Mouse (Mus musculus) stomach, embryonic 15.5 days (tissue): Measurements from ENCODE around the gene Setd5. TPM values are rescaled to one million over a fixed set of nuclear protein-coding genes. Genes with fewer than 3 reads are reported as not detected.

Source experiments
- ATAC-seq: fragments of 200-750 bp; cut with Nextera tagmentation; 2 replicates; pipeline ENCODE4 v1.8.0; 2017; ENCODE audit warnings: low read depth, moderate number of reproducible peaks, moderate TSS enrichment; ENCODE audit not compliant: insufficient read depth, low FRiP score
- H3K27ac ChIP-seq: fragments of 300-500 bp; sonication (generic); 2 replicates; pipeline ENCODE4 v1.5.1; 2015; ENCODE audit warnings: mild to moderate bottlenecking, inconsistent platforms
- H3K27me3 ChIP-seq: fragments of 300-500 bp; sonication (generic); replicated peaks from 2 replicates; pipeline ENCODE4 v1.6.1; 2015; ENCODE audit warnings: inconsistent platforms
- H3K36me3 ChIP-seq: fragments of 300-500 bp; sonication (generic); 2 replicates; pipeline ENCODE4 v1.6.1; 2015; ENCODE audit warnings: inconsistent platforms
- H3K4me1 ChIP-seq: fragments of 300-500 bp; sonication (generic); 2 replicates; pipeline ENCODE4 v1.6.1; 2015; ENCODE audit warnings: inconsistent platforms
- H3K4me2 ChIP-seq: fragments of 300-500 bp; sonication (generic); 2 replicates; pipeline ENCODE4 v1.6.1; 2015; ENCODE audit warnings: mild to moderate bottlenecking, inconsistent platforms
- H3K4me3 ChIP-seq: fragments of 300-500 bp; sonication (generic); replicated peaks from 2 replicates; pipeline ENCODE4 v1.5.1; 2015; ENCODE audit warnings: inconsistent platforms
- H3K9ac ChIP-seq: fragments of 300-500 bp; sonication (generic); 2 replicates; pipeline ENCODE4 v1.6.1; 2015; ENCODE audit warnings: inconsistent platforms
- H3K9me3 ChIP-seq: fragments of 300-500 bp; sonication (generic); 2 replicates; pipeline ENCODE4 v1.6.1; 2016; ENCODE audit warnings: inconsistent platforms
- WGBS: fragments of 180-500 bp; shearing (Covaris S2); methylation state at CpG from one replicate; pipeline ENCODE4 v1.1.7; 2015; 5-methylcytosine and 5-hydroxymethylcytosine counted together
- polyA plus RNA-seq: library from polyadenylated mRNA; unstranded; fragments of >200 nt; fragmentation: Nextera tagmentation; extraction: Ambion mirVana; gene quantifications from 2 replicates; pipeline ENCODE4 v1.2.1, GENCODE M21; 2015

Gene Setd5
- polyA plus RNA-seq, 1 experiment from 2014 or later = 70.3 TPM

DNA sequence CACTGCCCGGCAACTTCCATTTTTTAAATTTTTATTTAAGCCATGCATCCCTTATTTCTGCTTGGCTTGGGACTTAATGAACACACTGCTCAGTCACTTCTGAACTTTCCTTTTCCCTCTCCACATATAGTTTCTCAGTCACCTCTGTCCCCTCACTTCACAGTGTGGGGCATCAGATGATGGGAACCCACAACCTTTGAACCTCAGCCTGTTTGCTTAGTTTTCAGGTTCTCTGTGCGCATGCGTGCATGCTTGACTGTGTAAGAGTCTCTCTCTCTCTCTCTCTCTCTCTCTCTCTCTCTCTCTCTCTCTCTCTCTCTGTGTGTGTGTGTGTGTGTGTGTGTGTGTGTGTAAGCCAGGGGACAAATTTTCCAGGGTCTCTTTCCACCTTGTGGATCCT lies 98.3 kb downstream of the Setd5 start:
- no peak overlapping the region for H3K4me2 ChIP-seq
- no peak overlapping the region for H3K27ac ChIP-seq
- 84% methylated on average over 3 of the region's 3 CpGs for WGBS
- H3K27me3 ChIP-seq = no peaks in the 10 kb centered on the region
- H3K36me3 ChIP-seq = no peaks in the 10 kb centered on the region
- no peaks in the 10 kb centered on the region for H3K4me1 ChIP-seq
- no peak overlapping the region for H3K9ac ChIP-seq
- no peaks in the 10 kb centered on the region for H3K9me3 ChIP-seq
- no peak overlapping the region for H3K4me3 ChIP-seq
- ATAC-seq = no peak

DNA sequence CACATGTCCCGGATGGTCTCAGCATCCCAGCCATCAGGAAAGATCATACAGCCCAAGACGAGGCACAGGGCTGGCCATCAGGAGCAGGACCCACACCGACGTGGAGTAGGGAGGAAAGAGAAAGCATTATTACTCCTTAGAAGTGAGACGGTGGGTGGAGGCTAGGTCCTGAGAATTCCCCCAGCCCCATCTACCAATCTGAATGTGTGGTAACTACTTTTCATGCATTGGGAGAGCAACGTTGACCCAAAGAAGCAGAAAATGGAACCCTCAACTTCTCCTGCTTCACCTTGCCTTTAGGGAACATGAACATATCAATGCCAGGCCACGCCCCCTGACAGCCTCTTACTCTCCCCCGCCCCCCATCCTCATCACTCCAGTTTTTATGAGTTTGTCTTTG lies 99.4 kb downstream of the Setd5 start:
- Histone ChIP-seq H3K27ac (no peak overlapping the region), H3K4me2 (no peak overlapping the region), H3K36me3 (no peaks in the 10 kb centered on the region), H3K4me3 (no peak overlapping the region), H3K9me3 (no peaks in the 10 kb centered on the region), H3K9ac (no peak overlapping the region), H3K4me1 (no peaks in the 10 kb centered on the region), H3K27me3 (no peaks in the 10 kb centered on the region)
- WGBS = 80% methylated on average over 8 of the region's 8 CpGs
- no peak for ATAC-seq

DNA sequence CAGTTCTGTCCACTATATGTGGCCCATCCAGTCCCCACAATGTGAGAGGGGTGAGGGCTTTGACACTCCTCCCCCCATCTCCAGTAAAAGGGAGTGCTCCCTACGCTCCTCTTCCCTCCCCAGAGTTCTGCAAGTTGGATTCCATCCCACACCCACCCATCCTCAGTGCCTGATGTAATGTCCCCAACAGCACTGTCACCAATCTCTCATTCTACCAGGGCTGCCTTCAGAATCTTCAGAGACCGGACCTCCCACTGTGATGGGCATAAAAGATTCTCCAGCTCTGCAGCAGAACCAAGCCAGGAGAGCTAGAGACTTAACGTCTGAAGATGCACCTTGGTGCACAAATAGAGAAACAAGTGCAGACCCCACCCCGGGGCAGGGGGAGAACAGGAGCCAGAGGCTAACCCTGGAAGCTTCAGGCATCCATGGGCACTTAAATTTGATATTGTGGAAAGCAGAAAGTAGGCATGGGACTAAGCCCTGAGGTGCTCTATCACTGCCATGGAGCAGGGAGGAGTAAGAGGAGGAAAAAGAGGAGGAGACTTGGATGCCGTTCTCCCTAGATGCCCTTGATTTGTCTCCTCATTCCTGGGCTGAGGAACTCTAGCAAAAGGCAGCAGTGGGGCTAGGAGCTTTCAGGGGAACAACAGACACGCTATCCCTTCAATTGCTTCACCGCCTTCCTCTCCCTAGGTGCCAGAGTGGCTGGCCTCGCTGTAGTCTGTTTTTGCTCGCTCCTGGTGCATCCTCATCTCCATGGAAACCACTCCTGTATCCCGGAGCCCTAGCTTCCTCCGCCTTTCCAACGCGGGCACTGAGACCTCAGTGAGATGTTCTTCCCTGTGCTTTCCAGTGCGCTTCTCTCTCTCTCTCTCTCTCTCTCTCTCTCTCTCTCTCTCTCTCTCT lies 101.4 kb downstream of the Setd5 start:
- H3K4me1 ChIP-seq = no peaks in the 10 kb centered on the region
- WGBS = 25% methylated on average over 14 of the region's 14 CpGs
- H3K4me2 ChIP-seq = no peak overlapping the region
- no peak overlapping the region for H3K4me3 ChIP-seq
- H3K27ac ChIP-seq = no peak overlapping the region
- H3K27me3 ChIP-seq = no peaks in the 10 kb centered on the region
- H3K36me3 ChIP-seq = no peaks in the 10 kb centered on the region
- no peak overlapping the region for H3K9ac ChIP-seq
- ATAC-seq = no peak
- no peaks in the 10 kb centered on the region for H3K9me3 ChIP-seq

DNA sequence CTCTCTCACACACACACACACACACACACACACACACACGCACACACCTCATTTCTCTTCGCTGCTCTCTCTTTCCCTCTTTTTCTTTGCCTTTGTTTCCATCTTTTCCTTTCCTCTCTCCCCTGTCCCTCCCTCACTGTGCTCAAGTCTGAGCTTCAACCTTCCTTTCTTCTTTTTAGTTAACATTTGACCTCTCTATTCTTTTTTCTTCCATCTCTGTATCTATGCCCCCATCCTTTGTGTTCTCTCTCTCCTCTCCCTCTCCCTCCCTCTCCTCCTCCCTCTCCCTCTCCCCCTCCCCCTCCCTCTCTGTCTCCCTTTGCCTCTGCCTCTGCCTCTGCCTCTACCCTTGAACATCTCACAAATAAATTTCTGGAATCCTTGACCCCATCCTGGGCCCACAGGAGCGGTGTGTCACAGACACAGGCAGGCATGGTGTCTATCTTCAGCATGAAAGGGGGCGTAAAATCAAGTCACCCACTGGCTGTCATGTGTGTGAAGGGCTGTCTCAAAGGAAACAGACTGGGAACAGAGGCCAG lies 102.1 kb downstream of the Setd5 start:
- Histone ChIP-seq H3K4me2 (no peak overlapping the region), H3K9me3 (no peaks in the 10 kb centered on the region), H3K4me1 (no peaks in the 10 kb centered on the region), H3K27me3 (no peaks in the 10 kb centered on the region), H3K27ac (no peak overlapping the region), H3K36me3 (no peaks in the 10 kb centered on the region), H3K9ac (no peak overlapping the region), H3K4me3 (no peak overlapping the region)
- no peak for ATAC-seq
- 51% methylated on average over 4 of the region's 4 CpGs for WGBS

DNA sequence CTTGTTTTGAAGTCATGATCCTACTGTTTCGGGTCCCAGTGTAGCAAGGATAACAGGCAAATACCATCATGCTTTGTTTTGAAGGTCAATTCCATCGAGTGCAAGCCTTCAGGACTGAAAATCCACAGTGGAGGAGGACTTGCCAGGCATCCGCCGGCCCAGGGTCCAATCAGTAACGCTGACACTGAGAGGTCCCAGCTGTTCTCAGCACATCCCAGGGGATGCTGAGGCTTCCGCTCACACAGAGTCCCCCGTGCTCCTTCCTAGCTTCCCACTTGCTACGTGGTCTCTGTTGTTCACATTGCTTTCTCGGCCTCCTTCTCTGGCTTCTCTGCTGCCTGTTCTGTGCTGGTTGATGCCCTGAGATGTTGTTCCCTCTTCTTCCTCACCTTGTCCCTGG lies 107.0 kb downstream of the Setd5 start:
- Histone ChIP-seq H3K4me3 (no peak overlapping the region), H3K27ac (no peak overlapping the region), H3K27me3 (no peaks in the 10 kb centered on the region), H3K9ac (no peak overlapping the region), H3K4me2 (no peak overlapping the region), H3K4me1 (no peaks in the 10 kb centered on the region), H3K36me3 (no peaks in the 10 kb centered on the region), H3K9me3 (no peaks in the 10 kb centered on the region)
- 57% methylated on average over 9 of the region's 9 CpGs for WGBS
- ATAC-seq = no peak

DNA sequence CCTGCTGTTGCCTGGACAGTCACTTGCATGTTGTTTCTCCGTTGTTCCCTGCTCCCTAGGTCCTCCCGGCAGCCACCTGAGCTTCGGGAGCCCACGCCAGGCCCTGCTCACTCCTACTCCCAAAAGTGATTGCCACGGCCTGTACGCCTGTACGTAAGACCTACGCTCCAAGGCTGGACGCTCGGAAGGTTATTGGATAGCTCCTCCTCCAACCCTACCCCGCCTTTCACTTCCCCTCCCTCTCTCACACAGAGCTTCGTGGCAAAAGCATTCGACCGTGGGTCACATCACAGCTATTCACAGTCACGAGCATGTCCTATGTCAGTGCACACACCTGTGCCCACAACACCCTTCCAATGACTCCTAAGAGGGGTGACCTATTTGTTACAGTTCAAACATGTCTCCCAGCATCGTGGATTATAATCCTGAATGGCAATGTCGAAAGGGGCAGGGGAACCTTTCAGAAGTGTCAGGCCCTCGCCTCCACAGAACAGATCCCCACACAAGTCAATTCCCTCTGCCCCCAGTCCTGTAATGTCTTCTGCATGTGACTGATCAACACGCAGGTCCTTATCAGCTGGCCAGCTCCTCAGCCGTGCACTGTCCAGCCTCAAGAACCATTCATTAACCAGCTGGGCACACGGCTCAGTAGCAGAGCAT lies 107.8 kb downstream of the Setd5 start:
- WGBS = 77% methylated on average over 21 of the region's 21 CpGs
- H3K9me3 ChIP-seq = no peaks in the 10 kb centered on the region
- H3K27me3 ChIP-seq = no peaks in the 10 kb centered on the region
- no peak overlapping the region for H3K4me3 ChIP-seq
- H3K9ac ChIP-seq = no peak overlapping the region
- ATAC-seq = no peak
- H3K36me3 ChIP-seq = no peaks in the 10 kb centered on the region
- no peak overlapping the region for H3K4me2 ChIP-seq
- no peak overlapping the region for H3K27ac ChIP-seq
- no peaks in the 10 kb centered on the region for H3K4me1 ChIP-seq

DNA sequence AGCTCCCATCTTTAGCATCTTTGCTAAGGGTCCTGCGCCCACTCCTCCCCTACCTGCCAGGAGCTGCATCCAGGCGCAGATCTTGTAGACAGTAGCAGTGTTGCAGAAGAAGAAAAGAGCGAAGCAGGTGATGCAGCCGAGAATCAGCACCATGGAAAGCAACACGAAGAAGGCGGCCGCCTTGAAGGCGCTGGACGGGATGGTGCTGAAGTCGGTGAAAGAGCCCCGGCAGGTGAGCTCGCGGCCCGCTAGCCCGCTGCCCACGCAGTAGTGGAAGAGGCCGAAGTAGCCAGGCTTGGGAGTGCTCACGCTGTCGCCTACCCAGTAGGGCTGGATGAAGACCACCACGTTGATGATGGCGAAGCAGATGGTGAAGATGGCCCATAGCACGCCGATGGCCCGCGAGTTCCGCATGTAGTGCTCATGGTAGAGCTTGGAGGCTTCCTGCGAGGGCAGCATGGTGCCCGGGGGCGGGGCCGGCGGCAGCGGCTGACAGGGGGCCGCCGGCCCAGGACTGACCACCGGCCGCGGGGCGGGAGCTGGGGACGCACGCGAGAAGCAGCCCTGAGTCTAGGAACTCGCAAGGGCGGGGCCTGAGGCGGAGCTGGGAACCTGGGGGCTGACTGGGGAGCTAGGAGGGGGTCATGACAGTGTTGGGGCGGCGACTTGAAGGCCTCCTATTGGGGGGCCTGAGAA lies 116.7 kb downstream of the Setd5 start:
- H3K9me3 ChIP-seq = no peaks in the 10 kb centered on the region
- ATAC-seq = peak; percentile 22; the same call in 1 of the 2 replicates
- H3K4me1 ChIP-seq = peaks cover 13% of the 10 kb centered on the region
- peak overlapping the region; percentile 72 for H3K4me2 ChIP-seq
- H3K36me3 ChIP-seq = no peaks in the 10 kb centered on the region
- H3K9ac ChIP-seq = no peak overlapping the region
- peaks cover 40% of the 10 kb centered on the region for H3K27me3 ChIP-seq
- 3% methylated on average over 46 of the region's 46 CpGs for WGBS
- H3K4me3 ChIP-seq = 0 out of 2 replicates have a peak overlapping the region, but pooled peaks have one; percentile 11
- H3K27ac ChIP-seq = no peak overlapping the region

DNA sequence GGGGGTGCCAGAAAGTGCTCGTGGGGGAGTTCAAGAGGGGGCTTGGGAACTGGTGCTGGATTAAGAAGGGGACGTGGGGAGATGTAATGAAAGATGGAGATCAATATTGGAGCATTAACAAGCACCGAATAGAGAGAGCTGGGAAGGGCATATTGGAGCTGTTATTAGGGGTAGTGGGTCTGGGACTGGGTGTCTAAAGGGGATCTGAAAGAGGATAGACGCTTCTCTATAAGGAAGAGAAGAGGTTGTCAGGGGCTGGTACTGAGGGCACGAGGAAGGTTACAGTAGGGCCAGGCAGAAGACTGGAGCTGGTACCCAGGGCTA lies 117.3 kb downstream of the Setd5 start:
- peaks cover 13% of the 10 kb centered on the region for H3K4me1 ChIP-seq
- H3K36me3 ChIP-seq = no peaks in the 10 kb centered on the region
- no peaks in the 10 kb centered on the region for H3K9me3 ChIP-seq
- peak overlapping the region; percentile 72 for H3K4me2 ChIP-seq
- H3K27me3 ChIP-seq = peaks cover 40% of the 10 kb centered on the region
- no peak overlapping the region for H3K9ac ChIP-seq
- no peak overlapping the region for H3K27ac ChIP-seq
- ATAC-seq = no peak
- WGBS = 3% methylated on average over 5 of the region's 5 CpGs
- peak overlapping the region; percentile 42 for H3K4me3 ChIP-seq

DNA sequence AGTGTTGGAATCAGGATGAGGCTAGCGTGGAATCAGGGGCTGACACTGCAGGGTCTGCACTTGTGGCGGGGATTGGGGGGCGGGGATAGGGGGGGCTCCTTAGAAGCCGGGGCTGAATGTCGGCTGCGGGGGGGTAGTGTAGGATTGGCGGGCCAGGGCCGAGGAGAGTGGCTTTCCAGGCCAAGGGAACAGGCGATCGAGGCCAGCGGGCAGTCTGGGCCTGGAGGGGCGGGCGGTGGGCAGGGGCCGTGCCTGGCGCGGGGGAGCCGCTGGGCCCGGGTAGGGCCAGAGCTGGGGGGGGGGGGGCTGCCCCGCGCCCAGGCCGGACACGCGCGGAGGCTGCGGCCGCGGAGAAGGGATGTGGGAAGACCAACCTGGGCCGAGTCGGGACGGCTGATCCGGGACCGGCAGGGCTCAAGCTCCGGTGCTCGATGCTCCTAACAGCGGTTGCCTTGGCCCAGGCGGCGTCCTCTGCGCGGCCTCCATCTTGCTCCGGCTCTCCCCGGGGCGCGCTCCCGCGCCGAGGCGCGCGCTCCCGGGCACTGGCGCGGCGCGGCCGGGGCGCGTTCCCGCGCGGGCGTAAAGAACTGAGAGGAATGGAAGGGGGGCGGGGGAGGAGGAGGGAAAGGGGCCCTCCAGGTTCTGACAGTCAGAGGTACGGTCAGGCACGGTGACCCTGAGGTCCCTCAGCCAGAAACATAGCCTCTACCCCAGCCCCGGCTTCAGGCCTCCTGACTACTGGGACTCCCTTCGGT lies 117.9 kb downstream of the Setd5 start, which contains the start of gene Lhfpl4:
Gene Lhfpl4 (minus strand): TSS at position 544 of the 755 bp plus-strand sequence.
- WGBS = 2% methylated on average over 45 of the region's 66 CpGs
- peaks cover 40% of the 10 kb centered on the region for H3K27me3 ChIP-seq
- H3K4me1 ChIP-seq = peaks cover 13% of the 10 kb centered on the region
- peak within 1 kb of the TSS; percentile 72 for H3K4me2 ChIP-seq
- no peak within 1 kb of the TSS for H3K27ac ChIP-seq
- no peaks in the 10 kb centered on the region for H3K9me3 ChIP-seq
- H3K36me3 ChIP-seq = no peaks in the 10 kb centered on the region
- no peak within 1 kb of the TSS for H3K9ac ChIP-seq
- ATAC-seq = peak; percentile 56; the same call in 1 of the 2 replicates
- H3K4me3 ChIP-seq = peak within 1 kb of the TSS; percentile 42

DNA sequence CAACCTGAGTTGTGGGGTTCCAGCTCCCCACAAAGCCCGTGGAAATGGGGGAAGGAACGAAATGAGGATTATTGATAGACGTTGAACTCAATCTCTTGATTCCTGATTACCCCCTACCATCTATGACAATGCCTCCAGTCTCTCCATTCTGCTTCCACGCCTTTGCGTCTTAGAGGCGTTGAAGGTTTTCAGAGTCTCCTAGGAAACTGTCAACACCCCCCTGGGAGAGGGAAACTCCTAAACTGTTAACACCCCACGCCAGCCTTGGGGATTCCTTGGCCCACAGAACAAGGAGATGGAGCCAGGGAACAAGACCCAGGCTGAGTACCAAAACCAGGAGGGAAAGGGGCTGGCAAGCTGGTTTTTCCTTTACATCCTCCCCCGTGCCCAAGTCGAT lies 118.4 kb downstream of the Setd5 start:
- Histone ChIP-seq H3K4me3 (peak overlapping the region; percentile 42; the same call in 1 of the 2 replicates), H3K9me3 (no peaks in the 10 kb centered on the region), H3K9ac (no peak overlapping the region), H3K27ac (no peak overlapping the region), H3K27me3 (peaks cover 40% of the 10 kb centered on the region), H3K4me2 (peak overlapping the region; percentile 72), H3K4me1 (peaks cover 13% of the 10 kb centered on the region), H3K36me3 (no peaks in the 10 kb centered on the region)
- ATAC-seq = no peak
- WGBS = 22% methylated on average over 9 of the region's 9 CpGs
